Mouse (Mus musculus): Measurements from ENCODE around the gene Klf7. TPM values are rescaled to one million over a fixed set of nuclear protein-coding genes. Genes with fewer than 3 reads are reported as not detected.
A peak's percentile ranks its signal among the peaks of the same experiment; 100 is the strongest.

The Klf7 gene
- total RNA-seq, 4 experiments from 2014 or later = 12.4 to 17.4 (median 16.4) TPM

- no peak for DNase-seq (ENCODE audit: low spot score)
Measured at GRCm38 (mm10) chr1:64105181-64105646, 16.9 kb downstream of the Klf7 start.

DNA sequence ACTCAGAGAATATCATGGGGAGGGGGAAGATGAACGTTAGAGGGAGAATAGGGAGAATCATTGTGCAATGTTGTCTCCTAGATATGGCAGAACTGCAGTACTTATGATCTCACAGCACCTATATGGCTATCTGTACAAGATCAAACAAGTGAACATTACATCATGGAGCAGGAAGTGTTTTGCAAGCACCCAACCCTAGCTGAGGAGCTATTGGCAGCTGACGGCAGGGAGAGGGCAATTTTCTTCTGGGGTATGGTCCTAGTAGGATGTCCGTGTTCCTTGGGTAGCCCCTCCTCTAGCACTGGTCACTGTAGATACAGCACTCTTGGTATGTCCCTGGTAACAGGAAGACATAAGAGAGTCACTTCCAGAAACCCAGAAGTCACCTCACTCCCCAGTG, 17.4 kb downstream of the Klf7 start:
- DNase-seq (ENCODE audit: low spot score) = no peak

DNA sequence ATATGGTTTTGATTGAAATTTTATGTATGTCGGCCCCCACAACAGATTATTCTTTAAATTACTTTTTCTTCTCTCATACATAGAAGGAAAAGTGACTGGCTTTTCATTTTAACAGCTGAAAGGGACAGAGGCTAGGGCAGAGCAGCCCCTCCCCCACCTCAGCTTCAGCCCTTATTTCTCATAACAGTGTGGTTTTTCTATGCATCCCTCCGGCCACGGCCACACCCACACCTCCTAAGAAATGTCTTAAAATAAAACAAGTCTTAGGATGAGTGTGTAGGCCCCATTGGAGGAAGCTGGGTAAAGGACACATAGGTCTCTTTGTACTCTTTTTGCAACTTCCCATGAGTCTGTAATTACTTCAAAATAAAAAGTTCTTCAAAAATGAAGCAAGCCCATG, 20.8 kb downstream of the Klf7 start:
- no peak for DNase-seq (ENCODE audit: low spot score)

DNA sequence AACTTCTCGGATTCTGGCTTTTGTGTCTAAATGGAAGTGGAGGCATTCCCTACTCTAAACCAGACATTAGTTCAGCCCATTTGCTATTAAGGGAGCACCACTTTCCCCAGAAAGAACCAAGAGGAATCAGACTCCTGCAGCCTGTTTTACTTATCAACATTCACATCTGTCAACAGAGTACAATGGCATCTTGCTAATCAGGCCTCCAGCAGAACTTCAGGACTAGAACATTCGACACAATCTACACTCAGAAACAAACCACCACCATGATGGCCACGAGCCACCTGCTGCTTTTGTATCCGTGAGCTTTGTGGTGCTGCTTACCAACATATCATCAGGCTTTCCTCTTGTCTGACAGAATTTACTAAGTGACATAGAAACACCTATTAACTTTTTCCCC, 23.3 kb downstream of the Klf7 start:
- DNase-seq (ENCODE audit: low spot score) = no peak

GRCm38 (mm10) chr1:64097640-64098287, 24.3 kb downstream of the Klf7 start:
- peak; percentile 65 for DNase-seq (ENCODE audit: low spot score)

DNA sequence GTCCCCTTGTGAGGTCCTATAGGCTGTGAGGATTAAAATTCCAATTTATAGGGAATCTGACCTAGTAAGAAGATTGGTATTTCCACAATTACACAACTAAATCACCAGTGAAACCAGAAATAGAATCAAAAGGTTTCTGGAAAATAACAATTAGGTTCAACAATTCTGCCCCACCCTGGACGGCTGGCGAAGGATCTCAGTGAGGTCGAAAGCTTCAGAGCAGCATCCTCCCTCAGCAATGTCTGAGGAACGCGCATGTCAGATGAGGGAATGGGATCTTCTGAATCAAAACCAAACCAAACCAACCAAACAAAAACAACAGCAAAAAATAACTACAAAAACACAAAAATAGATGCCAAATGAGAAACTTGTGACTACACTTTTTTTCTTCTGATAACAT, 29.1 kb downstream of the Klf7 start:
- no peak for DNase-seq (ENCODE audit: low spot score)

DNA sequence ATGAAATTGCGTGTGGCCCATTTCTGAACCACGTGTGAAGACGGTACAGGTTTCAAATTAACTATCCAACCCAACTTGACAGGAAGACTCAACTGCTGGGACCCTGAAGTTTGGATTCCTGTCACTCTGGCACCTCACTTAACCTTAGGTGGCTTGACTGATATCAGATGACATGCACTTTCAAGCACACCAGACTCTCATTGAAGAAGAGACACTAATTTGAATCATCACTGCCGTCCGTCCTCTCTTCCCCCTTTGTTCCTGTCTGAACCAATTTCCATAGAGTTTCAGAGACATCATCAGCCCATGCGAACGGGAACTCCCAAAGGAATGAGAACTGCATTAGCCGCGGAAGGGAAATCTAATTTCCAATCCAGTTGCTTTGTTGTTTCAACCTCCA, 30.5 kb downstream of the Klf7 start:
- DNase-seq (ENCODE audit: low spot score) = no peak

GRCm38 (mm10) chr1:64090566-64090965, 31.5 kb downstream of the Klf7 start:
- DNase-seq (ENCODE audit: low spot score) = no peak

DNA sequence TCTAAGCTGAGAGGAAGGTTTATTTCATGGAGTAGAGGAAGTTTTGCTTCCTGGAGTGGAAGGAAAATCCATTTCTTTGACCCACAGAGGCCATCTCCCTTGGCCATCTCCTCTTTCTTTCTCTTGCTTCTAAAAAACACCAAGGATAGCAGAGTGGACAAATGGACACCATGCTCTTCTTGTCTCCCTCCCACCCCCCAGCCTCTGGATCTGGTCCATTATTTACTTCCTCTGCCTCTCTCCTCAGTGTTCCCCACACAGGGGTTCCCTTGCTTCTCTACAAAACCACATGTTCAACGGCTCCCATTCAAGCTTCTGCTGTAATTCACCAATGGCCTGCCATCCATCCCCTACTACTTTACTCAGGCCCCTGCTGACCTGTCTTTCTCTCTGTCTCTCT, 32.4 kb downstream of the Klf7 start:
- DNase-seq (ENCODE audit: low spot score) = no peak

DNA sequence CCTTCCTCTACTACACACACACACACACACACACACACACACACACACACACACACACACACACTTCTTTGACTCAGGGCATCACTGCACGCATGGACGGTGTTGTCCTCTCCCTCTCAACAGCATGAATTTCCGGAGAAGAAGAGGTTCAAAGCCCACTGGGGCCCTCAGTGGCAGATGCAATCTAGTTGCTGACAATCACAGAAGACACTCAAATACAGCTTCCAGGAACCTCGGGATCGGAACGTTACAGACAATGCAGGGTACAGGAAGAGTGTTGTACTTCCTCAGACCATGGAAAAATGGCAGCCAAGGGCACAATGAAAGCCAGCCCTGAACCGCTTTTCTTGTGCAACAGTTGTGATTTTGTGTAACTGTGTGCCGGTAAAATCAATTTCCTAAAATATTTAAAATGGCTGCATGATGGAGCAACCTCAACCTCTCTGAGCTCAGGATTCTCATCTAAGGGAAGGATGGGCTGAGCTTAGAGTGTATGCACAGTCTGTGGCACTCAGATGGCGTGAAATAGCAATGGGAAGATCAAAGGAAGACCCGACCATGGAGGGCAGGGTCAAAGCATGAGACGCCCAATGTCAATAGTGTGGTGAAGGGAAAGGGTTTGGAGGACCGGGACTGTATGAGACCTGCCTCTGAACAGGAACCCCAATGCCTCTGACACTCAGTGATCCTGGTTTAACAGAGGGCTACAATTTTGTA, 33.3 kb downstream of the Klf7 start:
- peak; percentile 42 for DNase-seq (ENCODE audit: low spot score)

DNA sequence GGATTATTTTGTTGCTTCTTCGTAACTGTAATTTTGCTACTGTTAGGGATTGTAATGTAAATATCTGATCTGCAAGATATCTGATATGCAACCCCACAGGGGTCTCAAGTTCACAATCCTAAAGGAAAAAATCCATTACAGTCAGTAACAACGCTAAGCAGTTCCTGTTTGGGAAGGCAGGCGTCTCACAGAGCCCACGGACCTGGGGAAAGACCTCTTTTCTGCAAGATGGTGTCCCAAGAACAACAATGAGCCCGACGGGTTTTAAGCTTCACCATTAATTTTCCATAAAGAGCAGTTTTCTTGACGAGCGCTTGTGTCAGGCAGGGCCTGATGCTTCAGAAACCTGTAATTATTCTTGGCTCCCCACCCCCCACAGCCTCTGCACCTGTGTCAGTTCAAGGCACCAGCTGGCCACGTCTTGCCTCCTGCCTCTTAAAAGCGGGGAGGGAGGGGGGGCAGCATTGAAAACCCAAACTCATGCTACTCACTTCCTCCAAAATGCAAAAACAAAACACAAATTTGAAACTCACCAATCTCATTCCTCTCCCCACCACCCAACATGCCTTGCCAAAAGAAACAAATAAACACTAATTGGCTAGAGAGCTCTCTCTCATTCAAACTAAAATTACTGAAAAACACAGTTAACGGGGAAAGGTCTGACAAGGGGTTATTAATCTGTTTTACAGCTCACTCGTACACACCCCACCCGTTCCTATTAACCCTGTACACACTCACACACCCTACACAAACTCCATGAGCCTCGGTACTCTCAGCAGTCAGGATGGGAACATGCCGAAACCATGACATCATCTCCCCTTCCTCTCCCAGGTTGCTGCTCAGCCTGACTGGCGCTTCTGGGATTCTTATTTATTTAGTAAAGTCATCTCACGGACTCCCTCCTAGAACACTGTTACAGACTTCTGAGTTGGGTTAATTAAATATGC, 34.2 kb downstream of the Klf7 start:
- peak; percentile 84 for DNase-seq (ENCODE audit: low spot score)

GRCm38 (mm10) chr1:64085875-64086274, 36.2 kb downstream of the Klf7 start:
- DNase-seq (ENCODE audit: low spot score) = no peak

DNA sequence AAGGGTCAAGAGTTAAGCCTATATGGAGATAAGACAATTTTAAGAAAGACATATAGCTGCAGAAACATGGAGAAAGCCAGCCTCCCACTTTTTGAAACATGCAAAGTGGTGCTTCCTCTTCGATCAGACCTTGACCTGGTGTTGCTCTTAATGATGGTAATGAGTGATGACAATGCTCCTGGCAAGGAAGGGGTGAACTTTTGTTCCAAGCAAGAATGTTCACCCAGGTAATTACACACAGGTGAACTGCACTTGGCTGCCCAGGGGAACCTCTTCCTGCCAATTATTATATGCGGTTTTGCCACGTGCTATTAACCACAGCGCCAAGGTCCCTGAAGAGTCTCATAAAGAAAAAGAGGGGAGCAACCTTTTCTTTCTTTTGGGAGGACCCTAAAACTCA, 36.7 kb downstream of the Klf7 start:
- no peak for DNase-seq (ENCODE audit: low spot score)

DNA sequence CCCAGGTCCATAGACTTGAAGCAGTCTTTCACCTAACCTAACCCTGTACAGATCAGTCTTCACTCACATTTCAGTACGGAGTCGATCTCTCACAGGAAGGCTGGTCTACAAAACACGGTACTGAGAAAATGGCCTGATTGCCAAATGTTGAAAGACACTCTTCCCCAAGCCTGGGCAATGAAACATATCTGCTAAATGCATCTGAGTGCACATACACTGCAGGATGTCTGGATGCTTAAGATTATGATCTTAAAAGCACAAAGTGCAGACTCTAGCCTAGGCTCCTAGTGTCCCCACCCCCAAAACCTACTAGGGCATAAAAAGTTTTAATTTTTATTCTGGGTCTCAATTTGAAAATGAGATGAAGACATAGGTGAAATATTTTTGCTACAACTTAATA, 37.4 kb downstream of the Klf7 start:
- no peak for DNase-seq (ENCODE audit: low spot score)

GRCm38 (mm10) chr1:64081791-64082190, 40.3 kb downstream of the Klf7 start:
- no peak for DNase-seq (ENCODE audit: low spot score)

- no peak for DNase-seq (ENCODE audit: low spot score)
Measured at GRCm38 (mm10) chr1:64081217-64081616, 40.9 kb downstream of the Klf7 start.

DNA sequence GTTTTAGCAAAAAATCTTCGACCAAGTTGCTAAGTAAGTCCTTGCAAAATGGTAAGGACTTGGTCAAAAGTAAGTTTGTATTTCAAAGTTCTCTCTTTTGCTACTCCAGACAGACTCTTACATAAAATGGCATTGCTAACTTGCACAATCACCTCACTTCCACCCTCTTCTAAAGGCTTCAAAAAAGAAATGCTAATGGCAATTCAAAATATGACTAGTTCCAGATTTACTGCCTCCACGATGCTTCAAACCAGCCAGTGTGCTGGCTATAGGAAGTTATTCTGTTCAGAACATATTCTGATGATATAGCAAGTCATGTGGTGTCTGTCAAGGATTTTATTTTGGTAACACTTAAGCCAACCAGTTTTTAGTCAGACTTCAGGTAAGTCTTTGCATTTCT, 41.8 kb downstream of the Klf7 start:
- no peak for DNase-seq (ENCODE audit: low spot score)

DNA sequence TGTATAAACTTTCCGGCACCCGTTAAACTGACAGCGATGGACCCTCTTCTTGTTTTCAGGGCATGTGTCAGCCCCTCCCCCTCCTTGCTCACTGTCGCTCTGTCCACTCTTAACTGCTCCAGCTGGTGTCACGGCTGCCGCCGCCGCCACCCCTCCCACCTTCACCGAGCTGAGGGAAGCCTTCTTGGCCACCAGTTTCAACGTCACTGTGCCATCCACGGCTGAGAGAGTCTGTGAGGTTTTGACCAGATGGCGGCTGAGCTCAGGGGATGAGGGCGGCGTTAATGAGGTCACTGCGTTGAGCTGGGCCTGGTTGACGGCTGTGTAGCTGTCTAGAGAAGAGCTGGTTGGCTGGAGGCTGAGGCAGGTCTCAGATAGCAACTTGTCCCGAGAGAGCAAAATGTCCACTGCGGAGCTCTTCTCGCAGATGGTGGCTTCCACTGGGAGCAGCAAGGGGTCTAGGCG, 43.3 kb downstream of the Klf7 start:
- DNase-seq (ENCODE audit: low spot score) = peak; percentile 49

- peak; percentile 64 for DNase-seq (ENCODE audit: low spot score)
Measured at GRCm38 (mm10) chr1:64078011-64078746, 43.9 kb downstream of the Klf7 start.

- no peak for DNase-seq (ENCODE audit: low spot score)
Measured at GRCm38 (mm10) chr1:64074051-64074450, 48.0 kb downstream of the Klf7 start.

DNA sequence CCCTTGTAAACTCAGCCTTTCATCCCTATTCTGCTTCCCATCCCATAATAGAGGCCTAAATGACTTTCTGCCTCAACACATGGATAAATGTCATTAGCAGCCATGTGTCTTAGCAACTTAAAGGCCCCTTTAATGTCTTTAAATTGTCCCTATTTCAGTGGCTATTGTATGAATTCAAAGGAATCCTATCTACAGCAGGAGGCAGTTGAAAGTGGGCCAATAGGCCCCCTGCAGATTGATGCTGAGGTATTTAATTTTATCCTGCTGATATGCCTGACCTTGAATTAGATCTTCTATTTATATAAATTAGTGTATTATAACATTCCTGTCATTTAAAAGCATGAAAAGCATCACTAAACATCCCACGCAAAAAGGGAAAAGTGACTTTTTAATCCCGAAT, 51.1 kb downstream of the Klf7 start:
- DNase-seq (ENCODE audit: low spot score) = no peak

All from heart, adult 8-10 months (tissue).